8 mouse cellular contexts compared by ENCODE assay signal in the genomic region with DNA sequence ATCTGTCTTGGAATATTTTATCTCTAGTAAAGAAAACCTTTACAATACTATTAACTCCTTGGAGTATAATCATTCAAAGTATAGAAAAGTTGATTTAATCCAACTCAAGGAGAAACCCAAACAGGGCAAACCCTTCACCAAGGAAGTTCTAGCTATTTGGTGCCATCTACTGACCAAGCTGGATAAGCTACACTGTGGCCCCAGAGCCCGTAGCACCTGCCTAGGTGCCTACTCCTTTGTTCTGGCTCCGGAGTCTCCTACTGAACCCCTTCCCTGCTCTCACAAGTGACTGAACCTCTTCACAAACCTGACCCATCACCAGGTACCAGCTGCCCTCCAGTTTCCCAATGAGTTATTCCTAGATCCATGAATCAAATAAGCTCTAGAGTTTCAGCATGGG. TPM values are rescaled to one million over a fixed set of nuclear protein-coding genes. Genes with fewer than 3 reads are reported as not detected.
A peak's percentile ranks its signal among the peaks of the same experiment; 100 is the strongest.
DNase-seq lines count a peak whose midpoint lies in the region; ATAC-seq and TF ChIP-seq lines count a peak whose summit lies in the region.

No protein-coding gene starts in this region.

- H3K4me1 ChIP-seq in kidney, postnatal 0 days (replicated peaks; ENCODE audit: insufficient read depth, low read length), result peaks cover 13% of the 10 kb centered on the region
- no peaks in the 10 kb centered on the region for H3K4me1 ChIP-seq in ES-E14 (ENCODE audit: control insufficient read depth in 2 of 2, insufficient read depth in 2 of 2, low read length in 2 of 2, poor library complexity in 1 of 2)

- in situ Hi-C loops in ES-E14 (cut with MboI; ENCODE audit: low sequenced_read_pairs in 2 of 2, unreplicated experiment in 2 of 2), result no loop called here

- DNase-seq in kidney, postnatal 0 days (ENCODE audit: low spot score), result peak; percentile 55
- no peak for DNase-seq in kidney, adult 9 months
- DNase-seq in ES-E14 (ENCODE audit: low read depth, low spot score), result peak; percentile 36
- no peak for DNase-seq in frontal cortex, postnatal 10 days (ENCODE audit: low spot score in 2 of 2)
- no peak for DNase-seq in frontal cortex, postnatal 14 days (ENCODE audit: low spot score in 2 of 2)
- no peak for DNase-seq in left cerebral cortex, postnatal 4 days

- peaks cover 3% of the 10 kb centered on the region; the same call in 1 of the 2 replicates for H3K36me3 ChIP-seq in kidney, postnatal 0 days (ENCODE audit: insufficient read depth, low read length)
- H3K36me3 ChIP-seq in ES-E14 (ENCODE audit: control insufficient read depth, insufficient read depth, low read length, poor library complexity, severe bottlenecking), result no peaks in the 10 kb centered on the region

- no peak overlapping the region for H3K27ac ChIP-seq in kidney, postnatal 0 days
- H3K27ac ChIP-seq in ES-E14 (ENCODE audit: insufficient read depth, low read depth, low read length, poor library complexity, severe bottlenecking), result no peak overlapping the region

- H3K4me3 ChIP-seq in kidney, postnatal 0 days (replicated peaks; ENCODE audit: low read depth, low read length), result no peak overlapping the region
- no peak overlapping the region for H3K4me3 ChIP-seq in ES-E14 (ENCODE audit: insufficient read depth in 1 of 2, low read depth in 1 of 2, low read length in 2 of 2, poor library complexity in 1 of 2, severe bottlenecking in 1 of 2)

- H3K27me3 ChIP-seq in kidney, postnatal 0 days (ENCODE audit: insufficient read depth, low read length), result no peaks in the 10 kb centered on the region

- no peaks in the 10 kb centered on the region for H3K9me3 ChIP-seq in kidney, postnatal 0 days (replicated peaks; ENCODE audit: low read length)
- H3K9me3 ChIP-seq in ES-E14 (ENCODE audit: control insufficient read depth, insufficient read depth, low read depth, low read length), result no peaks in the 10 kb centered on the region

- WGBS in kidney, postnatal 0 days, result 39% methylated on average over 2 of the region's 2 CpGs

- ATAC-seq in kidney, postnatal 0 days (replicated peaks; ENCODE audit: low FRiP score, low read depth), result peak; percentile 65
- peak; percentile 85 for ATAC-seq in common myeloid progenitor, adult 5-6 weeks (replicated peaks; ENCODE audit: low read depth, poor library complexity, severe bottlenecking)
- peak; percentile 90 for ATAC-seq in megakaryocyte-erythroid progenitor cell, adult 5-6 weeks (replicated peaks; ENCODE audit: low FRiP score, low TSS enrichment, poor library complexity, severe bottlenecking)

- H3K4me2 ChIP-seq in kidney, postnatal 0 days (ENCODE audit: low read length), result no peak overlapping the region

- intact Hi-C loops in left cerebral cortex, postnatal 4 days (cut with DNase I), result no loop called here

- TF ChIP-seq CTCF in kidney, postnatal 0 days (IDR thresholded peaks at IDR 0.05; ENCODE audit: low read depth), result peak; percentile 72

- H3K9ac ChIP-seq in kidney, postnatal 0 days (ENCODE audit: low read depth, low read length), result no peak overlapping the region
- no peak overlapping the region for H3K9ac ChIP-seq in ES-E14 (ENCODE audit: insufficient read depth, low read depth, low read length, poor library complexity, severe bottlenecking)

TF ChIP-seq in ES-E14, 5 proteins besides CTCF, POLR2A, EP300 and RAD21:
- TF ChIP-seq HCFC1 (IDR thresholded peaks at IDR 0.05; ENCODE audit: borderline replicate concordance, insufficient read depth, low read length) (no peak), ZC3H11A (IDR thresholded peaks at IDR 0.05; ENCODE audit: borderline replicate concordance, low read depth, low read length) (peak; percentile 89)

RNA-seq across cellular contexts. Expression of a gene that starts 45.3 kb away (rescaled TPM):
- polyA plus RNA-seq in kidney, postnatal 0 days (2015; fragmentation: Nextera tagmentation; extraction: Ambion mirVana), result 117 and 119 TPM in 2 replicates
- 243 and 283 TPM in 2 replicates for total RNA-seq in ES-E14 (2012; rRNA removed)
- 121 and 147 TPM in 2 replicates for total RNA-seq in common myeloid progenitor, adult 5-6 weeks (2017)
- 12.0 and 12.6 TPM in 2 replicates for total RNA-seq in megakaryocyte-erythroid progenitor cell, adult 5-6 weeks (2014; fragmentation: Nextera tagmentation)
- 12.8 and 23.8 TPM in 2 replicates for total RNA-seq in megakaryocyte-erythroid progenitor cell, adult 5-6 weeks (2017)
- total RNA-seq in left cerebral cortex, postnatal 4 days (2021), result 100 to 1,000 TPM; 589 to 608 TPM

Comparison
In these comparisons a context has a peak if more than half of its experiments do, and no peak if none do; other contexts are left out.
1. DNase-seq: peak in kidney, postnatal 0 days (single experiment) and ES-E14 (single experiment); none in kidney, adult 9 months (single experiment), frontal cortex, postnatal 10 days (0 of 2), frontal cortex, postnatal 14 days (0 of 2) and left cerebral cortex, postnatal 4 days (single experiment).
2. Peak in every context shown above with its lines, with median percentiles within 50 percentile points of each other: ATAC-seq.